Mouse (Mus musculus): Measurements from ENCODE around the gene Vmp1.

DNA sequence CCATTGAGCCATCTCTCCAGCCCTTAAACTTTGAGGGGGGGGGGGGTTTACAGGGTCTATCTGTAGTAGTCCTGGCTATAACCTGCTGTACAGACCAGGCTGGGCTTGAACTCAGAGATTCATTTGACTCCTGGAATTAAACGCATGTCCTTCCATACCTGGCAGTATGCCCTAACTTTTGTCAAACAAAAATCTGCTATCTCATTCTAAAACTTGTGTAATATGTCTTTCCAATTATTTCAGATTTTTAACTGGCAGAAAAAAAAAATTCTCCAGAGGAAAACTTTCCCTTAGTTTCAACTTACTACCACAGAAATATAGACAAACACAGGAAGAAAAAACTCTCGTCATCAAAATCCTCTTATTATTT is 143.2 kb downstream of the Vmp1 start:
- no peak for TF ChIP-seq POLR2A (IDR thresholded peaks at IDR 0.05; ENCODE audit: borderline replicate concordance, insufficient read depth, low read length)
- no peak for TF ChIP-seq CTCF (IDR thresholded peaks at IDR 0.05; ENCODE audit: borderline replicate concordance, insufficient read depth, low read depth, low read length)
